Mouse (Mus musculus) layer of hippocampus, postnatal 14 days (tissue): ENCODE measurements at regions not wholly inside any gene's neighbourhood (a gene's known extent, or its start where the extent isn't known, plus 50 kb on each side); places are given as distances from the start of the nearest gene placed in this dataset.
"Not testable (repeated sequence)": the region's sequence is repeated elsewhere in the genome, so short reads cannot be mapped to it uniquely, and the experiment has no call there.

Source experiments
- DNase-seq, 2 experiments: peaks; one replicate each; pipeline ENCODE4 v3.0.0; 2021 to 2022; ENCODE audit warnings: low spot score in 2 of 2, mixed read lengths in 1 of 2

GRCm38 (mm10) chr14:83861736-83862135, 581.6 kb upstream of the Pcdh17 start:
- no peak for DNase-seq

GRCm38 (mm10) chr14:83862653-83863052, 580.7 kb upstream of the Pcdh17 start:
- DNase-seq = no peak

GRCm38 (mm10) chr14:83886393-83886792, 557.0 kb upstream of the Pcdh17 start:
- DNase-seq = peak in 1 of 2 experiments; percentile 42

- not testable (repeated sequence) for DNase-seq
These were observed 542.7 kb upstream of the Pcdh17 start for GRCm38 (mm10) chr14:83900711-83901110.

GRCm38 (mm10) chr14:83943101-83943500, 500.3 kb upstream of the Pcdh17 start:
- no peak for DNase-seq

- DNase-seq = no peak
These were observed 499.2 kb upstream of the Pcdh17 start for GRCm38 (mm10) chr14:83944176-83944575.

- DNase-seq = no peak
These were observed 493.7 kb upstream of the Pcdh17 start for GRCm38 (mm10) chr14:83949696-83950095.

- DNase-seq = peak; percentile 64 to 90
These were observed 484.3 kb upstream of the Pcdh17 start for GRCm38 (mm10) chr14:83959111-83959510.

- no peak for DNase-seq
These were observed 459.8 kb upstream of the Pcdh17 start for GRCm38 (mm10) chr14:83983566-83983965.
